Mouse (Mus musculus) heart, embryonic 15.5 days (tissue): ENCODE measurements at regions not wholly inside any gene's neighbourhood (a gene's known extent, or its start where the extent isn't known, plus 50 kb on each side); places are given as distances from the start of the nearest gene placed in this dataset.

Source experiments
- ATAC-seq: fragments of 200-750 bp; cut with Nextera tagmentation; replicated peaks from 2 replicates; pipeline ENCODE4 v1.8.0; 2017; ENCODE audit warnings: low read depth, moderate TSS enrichment; ENCODE audit not compliant: insufficient number of reproducible peaks, insufficient read depth, low FRiP score
- H3K27ac ChIP-seq: fragments of 300-500 bp; sonication (generic); 2 replicates; pipeline ENCODE4 v1.5.1; 2015; ENCODE audit warnings: mild to moderate bottlenecking, inconsistent platforms
- H3K27me3 ChIP-seq: fragments of 300-500 bp; sonication (generic); 2 replicates; pipeline ENCODE4 v1.6.1; 2015; ENCODE audit warnings: inconsistent platforms
- H3K36me3 ChIP-seq: fragments of 300-500 bp; sonication (generic); 2 replicates; pipeline ENCODE4 v1.6.1; 2015; ENCODE audit warnings: mild to moderate bottlenecking, inconsistent platforms
- H3K4me1 ChIP-seq: fragments of 300-500 bp; sonication (generic); replicated peaks from 2 replicates; pipeline ENCODE4 v1.6.1; 2015; ENCODE audit warnings: inconsistent platforms
- H3K4me2 ChIP-seq: fragments of 300-500 bp; sonication (generic); 2 replicates; pipeline ENCODE4 v1.6.1; 2015; ENCODE audit warnings: inconsistent platforms, mild to moderate bottlenecking, moderate library complexity
- H3K4me3 ChIP-seq: fragments of 300-500 bp; sonication (generic); 2 replicates; pipeline ENCODE4 v1.5.1; 2015; ENCODE audit warnings: mild to moderate bottlenecking, inconsistent platforms
- H3K9ac ChIP-seq: fragments of 300-500 bp; sonication (generic); 2 replicates; pipeline ENCODE4 v1.6.1; 2015; ENCODE audit warnings: mild to moderate bottlenecking, inconsistent platforms
- H3K9me3 ChIP-seq: fragments of 300-500 bp; sonication (generic); replicated peaks from 2 replicates; pipeline ENCODE4 v1.6.1; 2016; ENCODE audit warnings: inconsistent platforms
- WGBS: fragments of 180-500 bp; shearing (Covaris S2); methylation state at CpG from one replicate; pipeline ENCODE4 v1.1.7; 2015; ENCODE audit warnings: mixed read lengths; 5-methylcytosine and 5-hydroxymethylcytosine counted together

GRCm38 (mm10) chr5:101538410-101539253 lies 126.2 kb downstream of the Nkx6-1 start:
- no peak for ATAC-seq
- H3K4me2 ChIP-seq, result peak overlapping the region; percentile 57
- no peak overlapping the region for H3K27ac ChIP-seq
- H3K27me3 ChIP-seq, result peaks cover 47% of the 10 kb centered on the region
- H3K4me1 ChIP-seq, result 0 out of 2 replicates have a peak, but pooled peaks cover 11% of the 10 kb centered on the region
- peak overlapping the region; percentile 29 for H3K4me3 ChIP-seq
- WGBS, result 6% methylated on average over 24 of the region's 24 CpGs
- H3K9me3 ChIP-seq, result no peaks in the 10 kb centered on the region
- no peak overlapping the region for H3K9ac ChIP-seq
- H3K36me3 ChIP-seq, result no peaks in the 10 kb centered on the region

- no peak overlapping the region for H3K27ac ChIP-seq
- WGBS, result 10% methylated on average over 23 of the region's 23 CpGs
- H3K4me1 ChIP-seq, result 0 out of 2 replicates have a peak, but pooled peaks cover 11% of the 10 kb centered on the region
- peaks cover 38% of the 10 kb centered on the region for H3K27me3 ChIP-seq
- peak overlapping the region; percentile 57 for H3K4me2 ChIP-seq
- H3K36me3 ChIP-seq, result no peaks in the 10 kb centered on the region
- H3K4me3 ChIP-seq, result peak overlapping the region; percentile 29
- no peak for ATAC-seq
- H3K9ac ChIP-seq, result no peak overlapping the region
- H3K9me3 ChIP-seq, result no peaks in the 10 kb centered on the region
Measured at GRCm38 (mm10) chr5:101537518-101538380, 127.0 kb downstream of the Nkx6-1 start.

- no peaks in the 10 kb centered on the region for H3K9me3 ChIP-seq
- H3K27me3 ChIP-seq, result peaks cover 25% of the 10 kb centered on the region
- ATAC-seq, result no peak
- no peaks in the 10 kb centered on the region for H3K36me3 ChIP-seq
- 42% methylated on average over 5 of the region's 5 CpGs for WGBS
- no peak overlapping the region for H3K9ac ChIP-seq
- H3K4me2 ChIP-seq, result no peak overlapping the region
- H3K27ac ChIP-seq, result no peak overlapping the region
- 0 out of 2 replicates have a peak, but pooled peaks cover 11% of the 10 kb centered on the region for H3K4me1 ChIP-seq
- H3K4me3 ChIP-seq, result no peak overlapping the region
Measured at GRCm38 (mm10) chr5:101535451-101535850, 129.3 kb downstream of the Nkx6-1 start.

GRCm38 (mm10) chr5:101525346-101525745 lies 139.4 kb downstream of the Nkx6-1 start:
- Histone ChIP-seq H3K9ac (no peak overlapping the region), H3K36me3 (no peaks in the 10 kb centered on the region), H3K9me3 (no peaks in the 10 kb centered on the region), H3K27ac (no peak overlapping the region), H3K4me3 (no peak overlapping the region), H3K27me3 (peaks cover 6% of the 10 kb centered on the region; the same call in 1 of the 2 replicates), H3K4me1 (no peaks in the 10 kb centered on the region), H3K4me2 (no peak overlapping the region)
- ATAC-seq, result no peak
- WGBS, result 59% methylated on average over 5 of the region's 5 CpGs

DNA sequence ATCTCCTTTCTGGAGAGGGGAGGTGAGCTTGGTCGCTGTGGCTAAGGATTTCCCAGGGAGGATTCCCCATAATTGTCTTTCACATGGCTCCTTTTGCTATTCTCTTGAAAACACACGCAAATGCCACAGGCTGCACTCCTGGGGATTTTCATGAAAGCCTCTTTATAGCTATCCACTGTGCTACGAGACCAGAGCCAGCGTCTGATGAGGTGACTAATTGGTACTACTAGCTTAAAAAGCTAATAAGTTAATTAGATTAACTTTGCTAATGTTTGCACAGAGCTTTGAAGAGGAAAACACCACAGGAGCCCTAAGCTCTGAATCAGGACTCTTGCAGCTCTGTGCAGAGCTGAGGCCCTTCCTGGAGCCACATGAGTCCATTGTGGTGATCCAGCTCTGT lies 140.1 kb downstream of the Nkx6-1 start:
- no peaks in the 10 kb centered on the region for H3K4me1 ChIP-seq
- H3K9me3 ChIP-seq, result no peaks in the 10 kb centered on the region
- no peak overlapping the region for H3K4me2 ChIP-seq
- no peak overlapping the region for H3K9ac ChIP-seq
- H3K27me3 ChIP-seq, result peaks cover 6% of the 10 kb centered on the region; the same call in 1 of the 2 replicates
- 34% methylated on average over 4 of the region's 4 CpGs for WGBS
- H3K4me3 ChIP-seq, result no peak overlapping the region
- no peak overlapping the region for H3K27ac ChIP-seq
- H3K36me3 ChIP-seq, result no peaks in the 10 kb centered on the region
- ATAC-seq, result no peak

DNA sequence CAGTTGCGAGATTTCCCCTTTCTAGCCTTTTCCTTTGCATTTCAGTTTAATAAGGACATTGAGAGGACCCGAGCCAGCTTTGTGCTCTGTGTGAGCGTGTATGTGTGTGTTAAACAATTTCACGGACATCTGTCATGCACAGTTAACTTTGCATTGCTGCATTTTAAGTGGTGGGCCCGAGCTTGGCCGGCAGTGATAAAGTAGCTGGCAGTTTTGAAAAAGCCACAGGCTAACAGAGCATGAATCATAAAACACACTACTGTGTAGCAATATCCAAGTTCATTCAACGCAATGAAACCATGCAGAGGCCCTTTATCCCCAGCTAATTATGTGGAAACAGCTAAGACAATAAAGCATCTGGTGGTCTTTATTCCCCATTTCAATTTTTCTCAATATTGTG lies 140.9 kb downstream of the Nkx6-1 start:
- no peak overlapping the region for H3K4me2 ChIP-seq
- H3K4me3 ChIP-seq, result no peak overlapping the region
- H3K36me3 ChIP-seq, result no peaks in the 10 kb centered on the region
- H3K27me3 ChIP-seq, result peaks cover 6% of the 10 kb centered on the region; the same call in 1 of the 2 replicates
- H3K27ac ChIP-seq, result no peak overlapping the region
- H3K9ac ChIP-seq, result no peak overlapping the region
- 48% methylated on average over 7 of the region's 7 CpGs for WGBS
- H3K4me1 ChIP-seq, result no peaks in the 10 kb centered on the region
- ATAC-seq, result no peak
- no peaks in the 10 kb centered on the region for H3K9me3 ChIP-seq

DNA sequence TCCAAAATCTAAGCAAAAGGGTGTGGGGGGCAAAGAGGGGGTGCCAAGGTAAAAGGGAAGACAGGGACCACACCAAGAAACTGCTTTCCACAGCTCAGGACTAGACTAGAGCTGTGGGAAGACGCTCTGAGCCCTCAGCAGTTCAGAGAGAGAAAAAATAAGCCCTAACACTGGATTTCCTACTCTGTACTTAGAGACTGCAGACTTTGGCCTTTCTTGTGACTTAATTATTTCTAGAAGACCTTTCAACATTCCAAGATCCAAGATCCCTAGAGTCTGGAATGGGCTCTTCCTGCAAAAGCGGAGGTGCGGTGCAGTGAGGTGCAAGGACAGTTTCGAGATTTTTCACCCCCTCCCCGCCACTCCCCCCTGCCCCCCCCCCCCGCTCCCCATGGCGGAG lies 141.3 kb downstream of the Nkx6-1 start:
- no peak for ATAC-seq
- no peak overlapping the region for H3K4me2 ChIP-seq
- WGBS, result 55% methylated on average over 7 of the region's 7 CpGs

DNA sequence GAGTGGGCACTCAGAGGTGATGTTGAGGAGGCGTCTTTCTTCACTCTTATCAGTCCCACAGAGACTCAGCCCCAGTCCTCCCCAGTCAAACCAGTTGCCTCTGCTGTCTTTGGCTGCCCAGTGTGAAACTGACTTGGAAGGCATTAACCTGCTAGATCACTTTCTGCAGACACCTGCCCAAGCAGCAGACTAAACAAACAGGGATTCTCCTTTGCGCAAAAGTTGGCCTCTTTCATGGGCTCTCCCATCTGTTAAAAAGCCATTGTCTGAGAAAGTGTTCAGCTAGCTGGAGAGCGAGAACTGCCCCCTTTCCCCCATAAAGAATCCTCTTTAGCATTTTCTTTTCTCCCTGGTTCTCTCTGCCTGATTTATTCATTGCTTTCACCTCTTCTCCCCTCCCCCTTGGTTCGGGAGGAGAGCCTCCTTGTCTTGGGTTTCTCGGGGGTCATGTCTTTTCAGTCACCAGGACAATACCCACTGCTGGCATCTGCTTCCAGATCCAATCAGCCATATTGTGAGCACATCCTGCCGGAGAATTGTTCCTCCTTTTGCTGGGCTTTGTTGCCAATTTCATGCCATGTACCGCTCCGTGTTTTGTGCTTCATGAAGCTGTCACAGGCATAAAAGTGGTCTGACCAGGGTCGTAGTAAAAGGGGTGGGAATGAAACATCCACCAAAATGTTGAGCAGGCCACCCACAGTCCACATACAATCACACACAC lies 143.7 kb downstream of the Nkx6-1 start:
- no peak for ATAC-seq
- no peak overlapping the region for H3K4me2 ChIP-seq
- no peaks in the 10 kb centered on the region for H3K36me3 ChIP-seq
- no peak overlapping the region for H3K27ac ChIP-seq
- H3K27me3 ChIP-seq, result peaks cover 6% of the 10 kb centered on the region; the same call in 1 of the 2 replicates
- H3K9me3 ChIP-seq, result no peaks in the 10 kb centered on the region
- H3K4me1 ChIP-seq, result no peaks in the 10 kb centered on the region
- H3K4me3 ChIP-seq, result no peak overlapping the region
- H3K9ac ChIP-seq, result no peak overlapping the region
- 52% methylated on average over 9 of the region's 9 CpGs for WGBS

More for the DNA sequence above, 141.3 kb downstream of the Nkx6-1 start:
- Histone ChIP-seq H3K4me3 (no peak overlapping the region), H3K9me3 (no peaks in the 10 kb centered on the region), H3K9ac (no peak overlapping the region), H3K36me3 (no peaks in the 10 kb centered on the region), H3K4me1 (no peaks in the 10 kb centered on the region), H3K27me3 (peaks cover 6% of the 10 kb centered on the region; the same call in 1 of the 2 replicates), H3K27ac (no peak overlapping the region)

- peaks cover 6% of the 10 kb centered on the region; the same call in 1 of the 2 replicates for H3K27me3 ChIP-seq
- no peak overlapping the region for H3K4me3 ChIP-seq
- ATAC-seq, result no peak
- no peak overlapping the region for H3K27ac ChIP-seq
- H3K36me3 ChIP-seq, result no peaks in the 10 kb centered on the region
- no peaks in the 10 kb centered on the region for H3K9me3 ChIP-seq
- H3K9ac ChIP-seq, result no peak overlapping the region
- no peak overlapping the region for H3K4me2 ChIP-seq
- no peaks in the 10 kb centered on the region for H3K4me1 ChIP-seq
- WGBS, result 57% methylated on average over 14 of the region's 14 CpGs
Measured at GRCm38 (mm10) chr5:101518791-101519547, 145.8 kb downstream of the Nkx6-1 start.

- Histone ChIP-seq H3K27me3 (no peaks in the 10 kb centered on the region), H3K4me1 (no peaks in the 10 kb centered on the region), H3K4me2 (no peak overlapping the region), H3K9me3 (no peaks in the 10 kb centered on the region), H3K4me3 (no peak overlapping the region), H3K27ac (no peak overlapping the region), H3K9ac (no peak overlapping the region), H3K36me3 (no peaks in the 10 kb centered on the region)
- 86% methylated on average over 14 of the region's 14 CpGs for WGBS
- no peak for ATAC-seq
Measured at GRCm38 (mm10) chr5:101497698-101498048, 167.1 kb downstream of the Nkx6-1 start.
